Mouse (Mus musculus): ENCODE data around the gene Dnajc17. TPM values are rescaled to one million over a fixed set of nuclear protein-coding genes. Genes with fewer than 3 reads are reported as not detected.

Gene Dnajc17
- polyA plus RNA-seq, 1 experiment from 2014 or later = 12.6 TPM

GRCm38 (mm10) chr2:119156681-119157572 is 51.7 kb downstream of the Dnajc17 start, which contains the start of gene Rmdn3:
TSS of gene Rmdn3 (minus strand) at chr2:119157034.
- H3K36me3 ChIP-seq = peaks cover 23% of the 10 kb centered on the region
- H3K9me3 ChIP-seq (replicated peaks) = no peaks in the 10 kb centered on the region
- WGBS = under 1% methylated on average over 56 of the region's 57 CpGs
- peak within 1 kb of the TSS; percentile 96 for H3K4me2 ChIP-seq
- H3K27me3 ChIP-seq (replicated peaks) = no peaks in the 10 kb centered on the region
- peak within 1 kb of the TSS; percentile 97 for H3K4me3 ChIP-seq
- H3K9ac ChIP-seq = peak within 1 kb of the TSS; percentile 98
- peak; percentile 87 for ATAC-seq (ENCODE audit: insufficient number of reproducible peaks, low FRiP score)
- H3K27ac ChIP-seq (ENCODE audit: poor library complexity, severe bottlenecking) = peak within 1 kb of the TSS; percentile 76
- peaks cover 36% of the 10 kb centered on the region for H3K4me1 ChIP-seq (replicated peaks)

- Histone ChIP-seq H3K4me3 (peak overlapping the region; percentile 97), H3K9ac (peak overlapping the region; percentile 98), H3K27me3 (replicated peaks) (no peaks in the 10 kb centered on the region), H3K4me1 (replicated peaks) (peaks cover 30% of the 10 kb centered on the region), H3K27ac (ENCODE audit: poor library complexity, severe bottlenecking) (peak overlapping the region; percentile 76), H3K36me3 (peaks cover 30% of the 10 kb centered on the region), H3K4me2 (peak overlapping the region; percentile 96), H3K9me3 (replicated peaks) (no peaks in the 10 kb centered on the region)
- ATAC-seq (ENCODE audit: insufficient number of reproducible peaks, low FRiP score) = peak; percentile 46
- WGBS = 4% methylated on average over 34 of the region's 34 CpGs
These were observed 52.4 kb downstream of the Dnajc17 start for GRCm38 (mm10) chr2:119156081-119156680.

- H3K4me3 ChIP-seq = peak overlapping the region; percentile 97
- 21% methylated on average over 9 of the region's 9 CpGs for WGBS
- no peaks in the 10 kb centered on the region for H3K9me3 ChIP-seq (replicated peaks)
- 0 out of 2 replicates have a peak overlapping the region, but pooled peaks have one; percentile 32 for H3K27ac ChIP-seq (ENCODE audit: poor library complexity, severe bottlenecking)
- peak; percentile 79 for ATAC-seq (ENCODE audit: insufficient number of reproducible peaks, low FRiP score)
- H3K4me2 ChIP-seq = peak overlapping the region; percentile 96
- H3K9ac ChIP-seq = peak overlapping the region; percentile 98
- no peaks in the 10 kb centered on the region for H3K27me3 ChIP-seq (replicated peaks)
- peaks cover 27% of the 10 kb centered on the region for H3K4me1 ChIP-seq (replicated peaks)
- H3K36me3 ChIP-seq = peaks cover 38% of the 10 kb centered on the region
These were observed 53.2 kb downstream of the Dnajc17 start for GRCm38 (mm10) chr2:119155388-119155787.

- WGBS = 63% methylated on average over 2 of the region's 2 CpGs
- no peak overlapping the region for H3K4me2 ChIP-seq
These were observed 53.9 kb downstream of the Dnajc17 start for GRCm38 (mm10) chr2:119154683-119155082.

GRCm38 (mm10) chr2:119152255-119152654 is 56.3 kb downstream of the Dnajc17 start:
- no peaks in the 10 kb centered on the region for H3K27me3 ChIP-seq (replicated peaks)
- no peak overlapping the region; the same call in 1 of the 2 replicates for H3K27ac ChIP-seq (ENCODE audit: poor library complexity, severe bottlenecking)
- H3K4me2 ChIP-seq = no peak overlapping the region
- H3K9me3 ChIP-seq (replicated peaks) = no peaks in the 10 kb centered on the region
- peaks cover 68% of the 10 kb centered on the region for H3K36me3 ChIP-seq
- ATAC-seq (ENCODE audit: insufficient number of reproducible peaks, low FRiP score) = no peak
- WGBS = 42% methylated on average over 6 of the region's 6 CpGs
- peak overlapping the region; percentile 60; the same call in 1 of the 2 replicates for H3K9ac ChIP-seq
- H3K4me1 ChIP-seq (replicated peaks) = peaks cover 24% of the 10 kb centered on the region
- H3K4me3 ChIP-seq = no peak overlapping the region

More at GRCm38 (mm10) chr2:119154683-119155082, 53.9 kb downstream of the Dnajc17 start:
- Histone ChIP-seq H3K4me1 (replicated peaks) (peaks cover 27% of the 10 kb centered on the region), H3K27me3 (replicated peaks) (no peaks in the 10 kb centered on the region), H3K9me3 (replicated peaks) (no peaks in the 10 kb centered on the region), H3K9ac (no peak overlapping the region), H3K36me3 (peaks cover 45% of the 10 kb centered on the region), H3K27ac (ENCODE audit: poor library complexity, severe bottlenecking) (0 out of 2 replicates have a peak overlapping the region, but pooled peaks have one; percentile 32), H3K4me3 (no peak overlapping the region)
- ATAC-seq (ENCODE audit: insufficient number of reproducible peaks, low FRiP score) = no peak

GRCm38 (mm10) chr2:119147775-119148174 is 60.8 kb downstream of the Dnajc17 start:
- no peak for ATAC-seq (ENCODE audit: insufficient number of reproducible peaks, low FRiP score)
- Histone ChIP-seq H3K9ac (no peak overlapping the region), H3K4me2 (no peak overlapping the region), H3K4me3 (no peak overlapping the region), H3K9me3 (replicated peaks) (peaks cover 4% of the 10 kb centered on the region), H3K4me1 (replicated peaks) (peaks cover 8% of the 10 kb centered on the region), H3K27me3 (replicated peaks) (no peaks in the 10 kb centered on the region), H3K36me3 (peaks cover 93% of the 10 kb centered on the region), H3K27ac (ENCODE audit: poor library complexity, severe bottlenecking) (no peak overlapping the region)
- 85% methylated on average over 8 of the region's 8 CpGs for WGBS

- H3K36me3 ChIP-seq = peaks cover 93% of the 10 kb centered on the region
- no peaks in the 10 kb centered on the region for H3K27me3 ChIP-seq (replicated peaks)
- no peak; the same call in 1 of the 2 replicates for ATAC-seq (ENCODE audit: insufficient number of reproducible peaks, low FRiP score)
- H3K4me1 ChIP-seq (replicated peaks) = peaks cover 2% of the 10 kb centered on the region
- H3K27ac ChIP-seq (ENCODE audit: poor library complexity, severe bottlenecking) = no peak overlapping the region
- no peak overlapping the region for H3K4me2 ChIP-seq
- H3K4me3 ChIP-seq = no peak overlapping the region
- H3K9ac ChIP-seq = no peak overlapping the region
- WGBS = 78% methylated on average over 22 of the region's 22 CpGs
- H3K9me3 ChIP-seq (replicated peaks) = peaks cover 4% of the 10 kb centered on the region
These were observed 61.4 kb downstream of the Dnajc17 start for GRCm38 (mm10) chr2:119147160-119147678.

GRCm38 (mm10) chr2:119146435-119146834 is 62.2 kb downstream of the Dnajc17 start:
- H3K27ac ChIP-seq (ENCODE audit: poor library complexity, severe bottlenecking) = no peak overlapping the region
- no peaks in the 10 kb centered on the region; the same call in 1 of the 2 replicates for H3K4me1 ChIP-seq (replicated peaks)
- WGBS = 79% methylated on average over 6 of the region's 6 CpGs
- peaks cover 93% of the 10 kb centered on the region for H3K36me3 ChIP-seq
- peaks cover 4% of the 10 kb centered on the region for H3K9me3 ChIP-seq (replicated peaks)
- no peak overlapping the region for H3K9ac ChIP-seq
- H3K4me2 ChIP-seq = no peak overlapping the region
- no peak overlapping the region for H3K4me3 ChIP-seq
- no peaks in the 10 kb centered on the region for H3K27me3 ChIP-seq (replicated peaks)
- no peak for ATAC-seq (ENCODE audit: insufficient number of reproducible peaks, low FRiP score)

- WGBS = 89% methylated on average over 2 of the region's 2 CpGs
- Histone ChIP-seq H3K9me3 (replicated peaks) (peaks cover 4% of the 10 kb centered on the region), H3K4me1 (replicated peaks) (no peaks in the 10 kb centered on the region; the same call in 1 of the 2 replicates), H3K27me3 (replicated peaks) (no peaks in the 10 kb centered on the region), H3K27ac (ENCODE audit: poor library complexity, severe bottlenecking) (no peak overlapping the region), H3K9ac (no peak overlapping the region), H3K4me3 (no peak overlapping the region), H3K36me3 (peaks cover 86% of the 10 kb centered on the region), H3K4me2 (no peak overlapping the region)
- peak; percentile 29; the same call in 1 of the 2 replicates for ATAC-seq (ENCODE audit: insufficient number of reproducible peaks, low FRiP score)
These were observed 63.4 kb downstream of the Dnajc17 start for GRCm38 (mm10) chr2:119145199-119145598.

- no peak overlapping the region for H3K4me3 ChIP-seq
- 0 out of 2 replicates have a peak overlapping the region, but pooled peaks have one; percentile 9 for H3K27ac ChIP-seq (ENCODE audit: poor library complexity, severe bottlenecking)
- no peak overlapping the region for H3K9ac ChIP-seq
- no peak overlapping the region for H3K4me2 ChIP-seq
- WGBS = 20% methylated on average over 5 of the region's 5 CpGs
- H3K4me1 ChIP-seq (replicated peaks) = no peaks in the 10 kb centered on the region
- no peaks in the 10 kb centered on the region for H3K27me3 ChIP-seq (replicated peaks)
- ATAC-seq (ENCODE audit: insufficient number of reproducible peaks, low FRiP score) = peak; percentile 90
- no peaks in the 10 kb centered on the region for H3K9me3 ChIP-seq (replicated peaks)
- H3K36me3 ChIP-seq = peaks cover 76% of the 10 kb centered on the region
These were observed 72.2 kb downstream of the Dnajc17 start for GRCm38 (mm10) chr2:119136346-119136898.

Data from heart, embryonic 12.5 days (tissue).